Mouse (Mus musculus): ENCODE measurements around the gene Msi1. TPM values are rescaled to one million over a fixed set of nuclear protein-coding genes. Genes with fewer than 3 reads are reported as not detected.

Msi1 gene
- polyA plus RNA-seq, 1 experiment from 2014 or later, result 34.0 TPM

- Histone ChIP-seq H3K4me1 (ENCODE audit: control insufficient read depth, insufficient read depth, low read length) (peaks cover 9% of the 10 kb centered on the region), H3K27me3 (ENCODE audit: control insufficient read depth, insufficient read depth, low read length) (no peaks in the 10 kb centered on the region), H3K4me3 (ENCODE audit: low read length) (peak within 1 kb of the TSS; percentile 40), H3K36me3 (ENCODE audit: control insufficient read depth, insufficient read depth, low read length) (peaks cover 4% of the 10 kb centered on the region; the same call in 1 of the 2 replicates), H3K27ac (ENCODE audit: low read depth, low read length) (peak within 1 kb of the TSS; percentile 15; the same call in 1 of the 2 replicates), H3K9ac (ENCODE audit: low read depth, low read length) (peak within 1 kb of the TSS; percentile 59; the same call in 1 of the 2 replicates), H3K4me2 (replicated peaks; ENCODE audit: low read depth, low read length) (peak within 1 kb of the TSS; percentile 62), H3K9me3 (ENCODE audit: control insufficient read depth, low read length) (no peaks in the 10 kb centered on the region)
- peak; percentile 84 for ATAC-seq (ENCODE audit: low FRiP score, low TSS enrichment)
- WGBS, result 9% methylated on average over 30 of the region's 30 CpGs
Measured at GRCm38 (mm10) chr5:115483947-115484920, 54.8 kb downstream of the Msi1 start, which contains the start of gene Sirt4. Sirt4 (minus strand) TSS chr5:115484725.

- H3K9ac ChIP-seq (ENCODE audit: low read depth, low read length), result peak overlapping the region; percentile 59; the same call in 1 of the 2 replicates
- H3K4me2 ChIP-seq (replicated peaks; ENCODE audit: low read depth, low read length), result peak overlapping the region; percentile 62
- peak overlapping the region; percentile 40 for H3K4me3 ChIP-seq (ENCODE audit: low read length)
- peaks cover 9% of the 10 kb centered on the region for H3K4me1 ChIP-seq (ENCODE audit: control insufficient read depth, insufficient read depth, low read length)
- 67% methylated on average over 5 of the region's 5 CpGs for WGBS
- H3K9me3 ChIP-seq (ENCODE audit: control insufficient read depth, low read length), result no peaks in the 10 kb centered on the region
- no peak overlapping the region for H3K27ac ChIP-seq (ENCODE audit: low read depth, low read length)
- no peak for ATAC-seq (ENCODE audit: low FRiP score, low TSS enrichment)
- no peaks in the 10 kb centered on the region for H3K36me3 ChIP-seq (ENCODE audit: control insufficient read depth, insufficient read depth, low read length)
- no peaks in the 10 kb centered on the region for H3K27me3 ChIP-seq (ENCODE audit: control insufficient read depth, insufficient read depth, low read length)
Measured at GRCm38 (mm10) chr5:115484996-115485395, 55.6 kb downstream of the Msi1 start.

GRCm38 (mm10) chr5:115485489-115486205, 56.2 kb downstream of the Msi1 start:
- no peak for ATAC-seq (ENCODE audit: low FRiP score, low TSS enrichment)
- H3K27me3 ChIP-seq (ENCODE audit: control insufficient read depth, insufficient read depth, low read length), result no peaks in the 10 kb centered on the region
- H3K27ac ChIP-seq (ENCODE audit: low read depth, low read length), result 0 out of 2 replicates have a peak overlapping the region, but pooled peaks have one; percentile 47
- H3K4me2 ChIP-seq (replicated peaks; ENCODE audit: low read depth, low read length), result no peak overlapping the region
- no peaks in the 10 kb centered on the region for H3K36me3 ChIP-seq (ENCODE audit: control insufficient read depth, insufficient read depth, low read length)
- H3K4me3 ChIP-seq (ENCODE audit: low read length), result no peak overlapping the region
- WGBS, result 64% methylated on average over 18 of the region's 18 CpGs
- H3K4me1 ChIP-seq (ENCODE audit: control insufficient read depth, insufficient read depth, low read length), result peaks cover 9% of the 10 kb centered on the region
- H3K9ac ChIP-seq (ENCODE audit: low read depth, low read length), result no peak overlapping the region
- no peaks in the 10 kb centered on the region for H3K9me3 ChIP-seq (ENCODE audit: control insufficient read depth, low read length)

- Histone ChIP-seq H3K9me3 (ENCODE audit: control insufficient read depth, low read length) (no peaks in the 10 kb centered on the region), H3K27ac (ENCODE audit: low read depth, low read length) (no peak overlapping the region), H3K4me2 (replicated peaks; ENCODE audit: low read depth, low read length) (no peak overlapping the region), H3K27me3 (ENCODE audit: control insufficient read depth, insufficient read depth, low read length) (no peaks in the 10 kb centered on the region), H3K9ac (ENCODE audit: low read depth, low read length) (no peak overlapping the region), H3K4me3 (ENCODE audit: low read length) (no peak overlapping the region), H3K36me3 (ENCODE audit: control insufficient read depth, insufficient read depth, low read length) (no peaks in the 10 kb centered on the region), H3K4me1 (ENCODE audit: control insufficient read depth, insufficient read depth, low read length) (peaks cover 16% of the 10 kb centered on the region)
- 49% methylated on average over 4 of the region's 4 CpGs for WGBS
- ATAC-seq (ENCODE audit: low FRiP score, low TSS enrichment), result no peak
Measured at GRCm38 (mm10) chr5:115486726-115487125, 57.3 kb downstream of the Msi1 start.

- no peak for ATAC-seq (ENCODE audit: low FRiP score, low TSS enrichment)
- Histone ChIP-seq H3K9ac (ENCODE audit: low read depth, low read length) (no peak overlapping the region), H3K9me3 (ENCODE audit: control insufficient read depth, low read length) (no peaks in the 10 kb centered on the region), H3K4me1 (ENCODE audit: control insufficient read depth, insufficient read depth, low read length) (peaks cover 20% of the 10 kb centered on the region), H3K4me2 (replicated peaks; ENCODE audit: low read depth, low read length) (no peak overlapping the region), H3K4me3 (ENCODE audit: low read length) (no peak overlapping the region), H3K27ac (ENCODE audit: low read depth, low read length) (no peak overlapping the region), H3K27me3 (ENCODE audit: control insufficient read depth, insufficient read depth, low read length) (no peaks in the 10 kb centered on the region), H3K36me3 (ENCODE audit: control insufficient read depth, insufficient read depth, low read length) (no peaks in the 10 kb centered on the region)
- WGBS, result 86% methylated on average over 8 of the region's 8 CpGs
Measured at GRCm38 (mm10) chr5:115487353-115487752, 58.0 kb downstream of the Msi1 start.

- Histone ChIP-seq H3K36me3 (ENCODE audit: control insufficient read depth, insufficient read depth, low read length) (no peaks in the 10 kb centered on the region), H3K9me3 (ENCODE audit: control insufficient read depth, low read length) (no peaks in the 10 kb centered on the region), H3K27me3 (ENCODE audit: control insufficient read depth, insufficient read depth, low read length) (no peaks in the 10 kb centered on the region), H3K9ac (ENCODE audit: low read depth, low read length) (no peak overlapping the region), H3K4me3 (ENCODE audit: low read length) (no peak overlapping the region), H3K4me1 (ENCODE audit: control insufficient read depth, insufficient read depth, low read length) (peaks cover 13% of the 10 kb centered on the region; the same call in 1 of the 2 replicates), H3K4me2 (replicated peaks; ENCODE audit: low read depth, low read length) (no peak overlapping the region), H3K27ac (ENCODE audit: low read depth, low read length) (no peak overlapping the region)
- no peak for ATAC-seq (ENCODE audit: low FRiP score, low TSS enrichment)
- WGBS, result 75% methylated on average over 9 of the region's 9 CpGs
Measured at GRCm38 (mm10) chr5:115487942-115488580, 58.7 kb downstream of the Msi1 start.

- no peaks in the 10 kb centered on the region for H3K27me3 ChIP-seq (ENCODE audit: control insufficient read depth, insufficient read depth, low read length)
- no peaks in the 10 kb centered on the region for H3K36me3 ChIP-seq (ENCODE audit: control insufficient read depth, insufficient read depth, low read length)
- H3K4me1 ChIP-seq (ENCODE audit: control insufficient read depth, insufficient read depth, low read length), result peaks cover 12% of the 10 kb centered on the region; the same call in 1 of the 2 replicates
- H3K4me2 ChIP-seq (replicated peaks; ENCODE audit: low read depth, low read length), result peak overlapping the region; percentile 57
- peak overlapping the region; percentile 100 for H3K27ac ChIP-seq (ENCODE audit: low read depth, low read length)
- H3K4me3 ChIP-seq (ENCODE audit: low read length), result peak overlapping the region; percentile 31
- WGBS, result under 1% methylated on average over 38 of the region's 39 CpGs
- peak; percentile 68 for ATAC-seq (ENCODE audit: low FRiP score, low TSS enrichment)
- no peaks in the 10 kb centered on the region for H3K9me3 ChIP-seq (ENCODE audit: control insufficient read depth, low read length)
- peak overlapping the region; percentile 83 for H3K9ac ChIP-seq (ENCODE audit: low read depth, low read length)
Measured at GRCm38 (mm10) chr5:115488841-115489698, 59.7 kb downstream of the Msi1 start.
